Comparison of ENCODE assay signal across 9 mouse cellular contexts in the genomic region with DNA sequence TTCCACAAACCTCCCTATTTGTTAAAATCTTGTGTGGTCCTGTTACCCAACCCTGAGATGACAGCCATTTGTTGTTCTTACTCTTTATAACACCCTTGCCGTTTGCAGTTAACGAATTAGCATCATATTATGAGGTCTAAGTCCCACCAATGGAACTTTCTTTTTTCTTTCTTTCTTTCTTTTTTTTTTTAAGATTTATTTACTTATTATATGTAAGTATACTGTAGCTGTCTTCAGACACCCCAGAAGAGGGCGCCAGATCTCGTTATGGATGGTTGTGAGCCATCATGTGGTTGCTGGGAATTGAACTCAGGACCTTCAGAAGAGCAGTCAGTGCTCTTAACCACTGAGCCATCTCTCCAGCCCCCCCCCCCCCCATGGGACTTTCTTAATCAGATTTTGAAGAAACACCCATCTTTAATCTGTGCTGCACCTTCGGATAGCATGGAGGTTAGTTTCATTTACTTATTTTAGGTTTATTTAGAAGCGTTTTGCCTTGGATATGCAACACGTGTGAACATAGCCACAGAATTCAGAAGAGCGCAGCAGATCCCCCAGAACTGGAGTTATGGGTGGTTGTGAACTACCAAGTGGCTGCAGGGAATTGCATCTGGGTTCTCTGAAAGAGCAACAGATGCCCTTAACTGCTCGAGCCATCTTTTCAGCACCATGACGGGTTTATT. TPM values are rescaled to one million over a fixed set of nuclear protein-coding genes. Genes with fewer than 3 reads are reported as not detected.
DNase-seq lines count a peak whose midpoint lies in the region; ATAC-seq and TF ChIP-seq lines count a peak whose summit lies in the region.
"Had no signal": no experiment of that assay in that cellular context is flagged by ENCODE, and none has a peak within 500 bp of the region (broad histone marks: within the 10 kb centered on the region; RNA-seq: fewer than 3 reads in every experiment).

No protein-coding gene starts in this region.

- no peak for DNase-seq in gastrocnemius, adult 2 months
- DNase-seq in gastrocnemius, postnatal 10 days: no peak
- peak; percentile 39 for DNase-seq in thymus, postnatal 4 days
- no peak for DNase-seq in thymus, postnatal 36 days
- DNase-seq in limb, embryonic 14.5 days (ENCODE audit: low spot score): no peak
- DNase-seq in stomach, postnatal 0 days (ENCODE audit: low spot score): no peak
- DNase-seq in cerebellum, postnatal 36 days: no peak
- DNase-seq in retina, embryonic 14.5 days (ENCODE audit: low spot score): no peak
- DNase-seq: right cerebral cortex, postnatal 4 days had no signal

- H3K4me2 ChIP-seq in limb, embryonic 14.5 days (replicated peaks; ENCODE audit: low read depth, low read length, severe bottlenecking): peak overlapping the region; percentile 68
- H3K4me2 ChIP-seq in stomach, postnatal 0 days (replicated peaks; ENCODE audit: low read depth): peak overlapping the region; percentile 65

- TF ChIP-seq EP300 in stomach, postnatal 0 days (optimal IDR thresholded peaks at IDR 0.05): no peak

- intact Hi-C loops in gastrocnemius, adult 2 months (cut with DNase I): no loop called here

- no peak overlapping the region for H3K27ac ChIP-seq in gastrocnemius, adult 2 months
- H3K27ac ChIP-seq in limb, embryonic 14.5 days (replicated peaks; ENCODE audit: low read depth, low read length): no peak overlapping the region
- H3K27ac ChIP-seq in stomach, postnatal 0 days (replicated peaks): no peak overlapping the region; the same call in 1 of the 2 replicates

- no peak overlapping the region for H3K9ac ChIP-seq in limb, embryonic 14.5 days (ENCODE audit: low read depth, low read length, severe bottlenecking)
- no peak overlapping the region for H3K9ac ChIP-seq in stomach, postnatal 0 days (ENCODE audit: low read length)

- no peak for TF ChIP-seq POLR2A in limb, embryonic 14.5 days (IDR thresholded peaks at IDR 0.05; ENCODE audit: borderline replicate concordance, extremely low read depth, insufficient read depth, insufficient read length)

- H3K9me3 ChIP-seq in limb, embryonic 14.5 days (ENCODE audit: control insufficient read depth, low read length): no peaks in the 10 kb centered on the region
- H3K9me3 ChIP-seq in stomach, postnatal 0 days (ENCODE audit: control insufficient read depth, low read length): no peaks in the 10 kb centered on the region

- WGBS in limb, embryonic 14.5 days: 88% methylated on average over 10 of the region's 10 CpGs
- WGBS in stomach, postnatal 0 days: 82% methylated on average over 10 of the region's 10 CpGs

- TF ChIP-seq CTCF in gastrocnemius, adult 2 months (IDR thresholded peaks at IDR 0.05): peak; percentile 10; the same call in 1 of the 2 replicates
- peak; percentile 39; the same call in 1 of the 2 replicates for TF ChIP-seq CTCF in stomach, postnatal 0 days (IDR thresholded peaks at IDR 0.05; ENCODE audit: low read depth)

- H3K36me3 ChIP-seq in limb, embryonic 14.5 days (ENCODE audit: control insufficient read depth, insufficient read depth, low read length): peaks cover 9% of the 10 kb centered on the region; the same call in 1 of the 2 replicates
- H3K36me3 ChIP-seq in stomach, postnatal 0 days (ENCODE audit: control insufficient read depth, insufficient read depth, low read length): no peaks in the 10 kb centered on the region

- H3K4me3 ChIP-seq in gastrocnemius, adult 2 months: peak overlapping the region; percentile 83; the same call in 1 of the 2 replicates
- H3K4me3 ChIP-seq in limb, embryonic 14.5 days (replicated peaks; ENCODE audit: low read length): peak overlapping the region; percentile 51
- no peak overlapping the region for H3K4me3 ChIP-seq in stomach, postnatal 0 days (ENCODE audit: low read depth, low read length)

- no peak for ATAC-seq in limb, embryonic 14.5 days (ENCODE audit: low FRiP score, low read depth)
- ATAC-seq in stomach, postnatal 0 days (ENCODE audit: low FRiP score, low TSS enrichment): no peak

- H3K27me3 ChIP-seq in limb, embryonic 14.5 days (ENCODE audit: control insufficient read depth, insufficient read depth, low read length): no peaks in the 10 kb centered on the region
- no peaks in the 10 kb centered on the region for H3K27me3 ChIP-seq in stomach, postnatal 0 days (ENCODE audit: control insufficient read depth, insufficient read depth, low read length)

- peaks cover 9% of the 10 kb centered on the region for H3K4me1 ChIP-seq in limb, embryonic 14.5 days (ENCODE audit: control insufficient read depth, insufficient read depth, low read length)
- H3K4me1 ChIP-seq in stomach, postnatal 0 days (replicated peaks; ENCODE audit: control insufficient read depth, insufficient read depth): peaks cover 7% of the 10 kb centered on the region

RNA-seq across cellular contexts. Expression of a gene that starts 0.9 kb away (rescaled TPM):
- 10 to 100 TPM; 59.4 to 84.7 TPM for total RNA-seq in gastrocnemius, adult 2 months (2021)
- total RNA-seq in gastrocnemius, postnatal 10 days (2021): 10 to 100 TPM; 24.2 to 28.6 TPM
- polyA plus RNA-seq in limb, embryonic 14.5 days (2012; rRNA removed): 23.4 and 27.9 TPM in 2 replicates
- 66.3 and 66.7 TPM in 2 replicates for polyA plus RNA-seq in limb, embryonic 14.5 days (2014; fragmentation: Nextera tagmentation; extraction: Ambion mirVana)
- 50.9 and 55.2 TPM in 2 replicates for polyA plus RNA-seq in stomach, postnatal 0 days (2015; fragmentation: Nextera tagmentation; extraction: Ambion mirVana)

RNA-seq across cellular contexts. Expression of a gene that starts 24.8 kb away (rescaled TPM):
- 1 to 10 TPM; 6.2 to 7.7 TPM for total RNA-seq in gastrocnemius, adult 2 months (2021)
- total RNA-seq in gastrocnemius, postnatal 10 days (2021): 1 to 10 TPM; 5.2 to 7.2 TPM
- 23.7 and 31.9 TPM in 2 replicates for polyA plus RNA-seq in limb, embryonic 14.5 days (2012; rRNA removed)
- 26.5 and 26.6 TPM in 2 replicates for polyA plus RNA-seq in limb, embryonic 14.5 days (2014; fragmentation: Nextera tagmentation; extraction: Ambion mirVana)
- 17.2 and 18.1 TPM in 2 replicates for polyA plus RNA-seq in stomach, postnatal 0 days (2015; fragmentation: Nextera tagmentation; extraction: Ambion mirVana)

RNA-seq across cellular contexts. Expression of a gene that starts 38.4 kb away (rescaled TPM):
- 100 to 1,000 TPM; 152 to 244 TPM for total RNA-seq in gastrocnemius, adult 2 months (2021)
- 100 to 1,000 TPM; 322 to 387 TPM for total RNA-seq in gastrocnemius, postnatal 10 days (2021)
- 876 and 1,182 TPM in 2 replicates for polyA plus RNA-seq in limb, embryonic 14.5 days (2012; rRNA removed)
- polyA plus RNA-seq in limb, embryonic 14.5 days (2014; fragmentation: Nextera tagmentation; extraction: Ambion mirVana): 1,044 and 1,048 TPM in 2 replicates
- polyA plus RNA-seq in stomach, postnatal 0 days (2015; fragmentation: Nextera tagmentation; extraction: Ambion mirVana): 726 and 771 TPM in 2 replicates

RNA-seq across cellular contexts. Expression of a gene that starts 51.0 kb away (rescaled TPM):
- total RNA-seq in gastrocnemius, adult 2 months (2021): under 1 TPM; 0.28 to 0.56 TPM
- 1 to 10 TPM; 1.1 to 1.5 TPM for total RNA-seq in gastrocnemius, postnatal 10 days (2021)
- polyA plus RNA-seq in limb, embryonic 14.5 days (2012; rRNA removed): 0.12 and 0.36 TPM in 2 replicates
- polyA plus RNA-seq in limb, embryonic 14.5 days (2014; fragmentation: Nextera tagmentation; extraction: Ambion mirVana): 0.28 and 0.32 TPM in 2 replicates
- 0.57 and 0.85 TPM in 2 replicates for polyA plus RNA-seq in stomach, postnatal 0 days (2015; fragmentation: Nextera tagmentation; extraction: Ambion mirVana)
